Mouse (Mus musculus) naive thymus-derived CD4-positive, alpha-beta T cell, adult 2 months (primary cell): ENCODE measurements at regions not wholly inside any gene's neighbourhood (a gene's known extent, or its start where the extent isn't known, plus 50 kb on each side); places are given as distances from the start of the nearest gene placed in this dataset.

Source experiments
- DNase-seq: peaks from one replicate; pipeline ENCODE4 v3.0.0-alpha.2; 2011; ENCODE audit warnings: low read depth

GRCm38 (mm10) chr15:52959711-52960110, 925.0 kb upstream of the Gm7489 start:
- DNase-seq = no peak

GRCm38 (mm10) chr15:52961491-52961890, 923.2 kb upstream of the Gm7489 start:
- DNase-seq = no peak

GRCm38 (mm10) chr15:52963918-52964317, 920.8 kb upstream of the Gm7489 start:
- no peak for DNase-seq

GRCm38 (mm10) chr15:52964403-52964802, 920.3 kb upstream of the Gm7489 start:
- no peak for DNase-seq

GRCm38 (mm10) chr15:52967801-52968235, 916.9 kb upstream of the Gm7489 start:
- no peak for DNase-seq

GRCm38 (mm10) chr15:52982821-52983220, 901.9 kb upstream of the Gm7489 start:
- DNase-seq = no peak

- DNase-seq = peak; percentile 20
These were observed 894.1 kb upstream of the Gm7489 start for GRCm38 (mm10) chr15:52990580-52990979.

GRCm38 (mm10) chr15:52994351-52994750, 890.4 kb upstream of the Gm7489 start:
- no peak for DNase-seq

GRCm38 (mm10) chr15:52999200-52999599, 885.5 kb upstream of the Gm7489 start:
- no peak for DNase-seq

GRCm38 (mm10) chr15:52999776-53000175, 884.9 kb upstream of the Gm7489 start:
- DNase-seq = no peak

- no peak for DNase-seq
These were observed 883.3 kb upstream of the Gm7489 start for GRCm38 (mm10) chr15:53001429-53001828.

GRCm38 (mm10) chr15:53001964-53002363, 882.7 kb upstream of the Gm7489 start:
- no peak for DNase-seq

- DNase-seq = no peak
These were observed 880.6 kb upstream of the Gm7489 start for GRCm38 (mm10) chr15:53004078-53004477.

GRCm38 (mm10) chr15:53006844-53007243, 877.9 kb upstream of the Gm7489 start:
- no peak for DNase-seq

GRCm38 (mm10) chr15:53009337-53009736, 875.4 kb upstream of the Gm7489 start:
- DNase-seq = no peak
